Mouse (Mus musculus) liver, adult (tissue): ENCODE results near the gene Slc2a2.

Experiments
- GATA4 ChIP-seq: IDR thresholded peaks from 2 replicates; pipeline ENCODE4 v1.6.1; 2014; ENCODE audit warnings: mild to moderate bottlenecking, low read length; ENCODE audit not compliant: insufficient replicate concordance

Slc2a2 gene

DNA sequence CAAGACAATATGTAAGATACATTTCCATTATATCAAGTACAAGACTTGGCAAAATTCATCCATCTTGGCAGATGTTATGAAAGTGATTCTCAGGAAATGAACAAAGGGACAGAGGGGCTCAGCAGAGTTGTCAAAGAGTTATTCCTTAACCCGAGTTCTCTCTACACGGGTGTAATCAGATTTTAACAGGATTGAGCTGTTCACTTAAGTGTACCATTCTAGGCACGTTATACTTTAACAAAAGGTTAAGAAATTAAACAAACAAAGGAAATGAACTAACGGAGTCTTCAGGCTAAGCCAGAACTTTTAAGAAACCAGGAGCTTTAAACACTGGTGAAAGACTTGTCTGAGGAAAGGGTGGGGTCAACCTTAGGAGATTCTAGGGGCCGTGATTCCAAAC, 23.5 kb downstream of the Slc2a2 start:
- no peak for TF ChIP-seq GATA4

DNA sequence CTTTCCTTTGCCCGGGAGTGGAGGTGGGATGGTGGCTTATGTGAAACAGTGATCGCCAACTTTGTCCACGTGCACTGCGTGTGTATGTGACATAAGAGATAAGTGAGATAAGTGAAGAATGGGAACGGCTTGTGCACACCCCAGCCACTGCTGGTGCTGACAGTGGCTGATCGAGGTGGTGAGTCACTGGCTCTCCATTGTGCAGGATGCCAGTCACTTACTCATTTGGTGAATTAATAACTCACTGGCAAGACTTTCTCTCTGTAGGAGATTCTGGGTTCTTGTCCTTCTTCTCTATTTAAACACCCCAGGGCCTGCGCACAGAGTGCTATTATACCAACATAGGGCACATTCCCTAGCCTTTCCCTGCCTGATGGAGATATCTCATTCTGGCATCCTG, 24.1 kb downstream of the Slc2a2 start:
- TF ChIP-seq GATA4: peak; percentile 98

DNA sequence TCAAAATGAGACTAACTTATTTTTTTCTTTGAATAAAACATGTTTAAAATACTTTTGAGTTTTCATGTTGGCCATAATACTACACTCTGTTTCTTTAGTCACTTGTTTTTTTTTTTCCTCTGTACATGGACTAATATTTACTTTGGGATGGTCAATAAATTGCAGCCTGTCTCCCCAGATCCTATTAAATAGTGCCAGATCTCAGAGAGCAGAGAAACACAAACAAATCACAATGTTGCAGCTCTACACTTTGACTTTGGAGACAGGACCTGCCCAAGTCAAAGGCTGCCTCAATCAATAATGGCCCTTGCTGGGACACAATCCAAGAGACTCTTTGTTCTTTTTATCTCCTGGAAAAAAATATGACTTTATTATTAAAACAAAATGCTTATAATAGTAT, 24.8 kb downstream of the Slc2a2 start:
- no peak for TF ChIP-seq GATA4

DNA sequence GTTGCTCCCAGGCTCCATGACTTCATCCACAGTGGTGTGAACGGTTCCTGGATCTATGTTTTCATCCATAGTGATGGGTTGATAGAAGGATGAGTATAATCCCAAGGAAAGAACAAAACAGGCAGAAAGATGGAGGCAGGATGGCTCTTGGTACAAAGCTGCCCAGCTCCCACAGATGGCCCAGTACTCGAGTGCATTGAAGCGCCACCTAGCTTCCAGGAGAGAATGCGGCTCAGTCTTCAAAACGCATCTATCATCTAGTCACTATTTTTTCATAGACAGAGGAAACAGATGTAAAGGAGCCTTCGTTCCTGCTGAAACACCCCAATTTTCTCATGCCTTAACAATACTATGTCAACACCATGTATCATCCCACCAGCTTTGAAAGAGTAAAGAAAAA, 25.8 kb downstream of the Slc2a2 start:
- TF ChIP-seq GATA4: no peak

DNA sequence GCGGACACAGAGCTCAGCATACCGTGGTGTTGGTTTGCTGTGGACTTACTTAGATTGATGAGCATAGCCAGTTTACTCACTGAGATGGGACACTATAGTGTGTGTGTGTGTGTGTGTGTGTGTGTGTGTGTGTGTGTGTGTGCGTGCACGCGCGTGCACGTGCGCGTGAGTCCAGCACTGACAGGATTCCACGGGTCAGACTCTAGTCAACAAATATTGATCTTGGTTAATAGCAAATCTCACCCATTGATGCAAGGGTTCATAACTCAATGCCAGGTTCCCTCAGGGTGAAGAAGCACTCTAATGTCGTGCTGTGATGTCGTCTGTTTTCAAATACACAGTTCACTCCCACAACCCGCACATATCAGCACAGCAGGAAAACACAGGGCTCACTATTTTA, 27.5 kb downstream of the Slc2a2 start:
- peak; percentile 38; the same call in 1 of the 2 replicates for TF ChIP-seq GATA4

DNA sequence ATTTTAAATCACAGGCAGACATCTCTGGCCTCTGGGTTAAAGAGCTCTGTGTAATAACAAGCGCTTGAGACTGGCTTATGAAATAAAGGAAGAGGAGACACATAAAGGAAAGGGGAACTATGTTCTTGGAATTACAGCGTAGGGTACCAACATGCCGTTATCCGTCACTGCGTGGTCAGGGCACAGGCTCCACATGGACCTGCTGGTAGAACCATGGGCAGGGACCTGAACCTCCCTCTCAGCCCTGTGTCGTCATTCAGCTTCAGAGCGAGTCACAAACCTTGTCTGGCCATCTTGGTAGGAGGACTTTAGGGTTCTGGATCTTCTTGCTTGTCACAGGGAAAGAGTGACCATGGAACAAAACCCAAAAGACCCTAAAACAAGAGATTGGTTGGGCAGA, 28.7 kb downstream of the Slc2a2 start:
- no peak for TF ChIP-seq GATA4

DNA sequence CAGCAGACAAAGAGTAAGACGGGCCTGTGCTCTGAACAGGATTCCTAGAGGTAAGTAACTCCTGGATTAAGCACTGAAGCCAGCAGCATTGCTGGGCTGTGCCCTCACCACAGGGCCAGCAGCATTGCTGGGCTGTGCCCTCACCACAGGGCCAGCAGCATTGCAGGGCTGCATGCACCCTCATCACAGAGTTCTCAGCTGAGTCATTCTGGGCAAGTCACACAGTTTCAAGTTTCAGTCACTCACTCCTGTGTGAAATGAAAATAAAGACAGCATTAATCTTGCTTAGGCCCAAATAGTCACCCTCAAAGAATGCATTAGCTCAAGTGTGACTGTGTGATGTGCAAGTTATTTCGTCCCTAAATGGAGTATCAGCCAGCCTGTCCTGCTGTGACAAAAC, 37.0 kb downstream of the Slc2a2 start:
- no peak for TF ChIP-seq GATA4

DNA sequence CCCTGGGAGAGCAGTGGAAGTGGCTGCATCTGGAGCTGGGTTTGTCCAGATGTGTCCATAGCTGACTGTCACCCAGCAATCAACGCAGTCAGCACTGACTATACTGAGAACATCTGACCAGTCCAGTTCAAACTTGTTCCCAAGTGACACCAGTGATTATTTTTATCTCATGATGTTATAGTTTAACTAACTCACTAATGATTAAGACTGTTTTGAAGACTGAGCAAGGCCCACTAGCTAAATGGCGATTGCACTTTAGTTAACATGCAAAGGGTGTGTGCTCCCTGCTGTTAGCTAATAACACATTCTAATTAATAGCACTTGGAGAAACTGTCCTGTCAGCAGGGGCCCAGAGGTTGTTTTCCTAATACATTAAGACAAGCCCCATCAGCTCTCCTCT, 39.3 kb downstream of the Slc2a2 start:
- TF ChIP-seq GATA4: no peak

DNA sequence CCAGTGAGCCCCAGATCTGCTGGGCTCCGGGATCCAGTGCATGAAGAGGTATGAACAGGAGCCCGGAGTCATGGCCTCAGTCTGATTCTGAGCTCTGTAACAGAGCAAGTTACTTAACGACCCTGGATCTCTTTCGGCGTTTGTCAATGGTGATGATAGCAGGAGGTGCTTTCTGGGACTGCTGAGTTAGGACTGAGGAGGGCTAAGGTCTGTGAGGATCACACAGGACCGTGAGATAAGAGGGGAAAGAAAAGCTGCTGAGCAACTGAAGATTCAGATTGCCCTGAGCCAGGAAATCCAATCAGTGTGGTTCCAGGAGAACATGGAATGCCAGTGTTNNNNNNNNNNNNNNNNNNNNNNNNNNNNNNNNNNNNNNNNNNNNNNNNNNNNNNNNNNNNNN, 42.6 kb downstream of the Slc2a2 start:
- no peak for TF ChIP-seq GATA4

DNA sequence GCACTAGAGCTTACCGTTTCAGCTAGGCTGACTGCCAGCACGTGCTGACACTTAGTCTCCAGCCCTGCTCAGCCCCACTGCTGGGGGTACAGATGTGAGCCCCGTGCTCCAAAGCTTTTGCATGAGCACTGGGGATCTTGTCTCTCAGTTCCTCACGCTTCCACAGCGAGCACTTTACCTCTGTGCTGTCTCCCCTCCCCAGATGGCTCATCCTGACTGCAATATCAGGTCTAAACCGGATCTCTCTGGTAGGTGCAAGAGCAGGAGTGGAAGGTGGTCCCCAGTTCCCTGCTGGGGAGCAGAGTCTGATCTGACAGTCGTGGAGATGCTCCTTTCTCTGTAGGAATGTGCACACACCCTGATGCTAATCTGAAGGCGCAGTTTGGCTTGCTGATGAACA, 45.5 kb downstream of the Slc2a2 start:
- TF ChIP-seq GATA4: no peak

DNA sequence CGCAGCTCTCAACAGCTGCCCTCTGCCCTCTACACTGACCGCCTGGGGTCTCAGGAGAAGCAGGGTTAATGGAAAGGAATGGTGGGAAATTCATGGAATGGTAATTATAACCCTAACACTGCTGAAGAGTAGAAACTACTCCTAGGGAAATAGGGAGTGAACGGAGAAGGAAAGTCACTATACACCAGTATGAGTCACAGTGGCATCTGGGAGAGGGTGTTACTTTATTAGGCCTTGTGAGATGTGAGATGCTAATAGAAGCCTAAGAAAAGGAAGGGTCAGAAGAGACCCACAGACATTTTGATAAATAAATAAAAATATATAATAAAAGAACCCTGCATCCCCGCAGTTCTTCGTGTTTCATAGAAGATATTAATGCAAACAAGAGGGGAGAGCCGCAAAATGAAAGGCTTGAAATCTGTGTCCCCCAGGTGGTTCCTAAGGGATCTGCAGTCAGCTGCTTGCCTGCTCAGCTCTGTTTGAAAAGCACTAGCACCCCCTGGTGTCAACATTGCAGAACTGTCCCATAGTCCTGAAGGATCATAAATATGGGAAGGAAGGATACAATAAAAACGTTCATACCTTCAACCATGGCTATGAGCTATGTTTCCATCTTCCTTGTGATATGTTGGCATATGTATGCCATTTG, 48.3 kb downstream of the Slc2a2 start:
- TF ChIP-seq GATA4: no peak

DNA sequence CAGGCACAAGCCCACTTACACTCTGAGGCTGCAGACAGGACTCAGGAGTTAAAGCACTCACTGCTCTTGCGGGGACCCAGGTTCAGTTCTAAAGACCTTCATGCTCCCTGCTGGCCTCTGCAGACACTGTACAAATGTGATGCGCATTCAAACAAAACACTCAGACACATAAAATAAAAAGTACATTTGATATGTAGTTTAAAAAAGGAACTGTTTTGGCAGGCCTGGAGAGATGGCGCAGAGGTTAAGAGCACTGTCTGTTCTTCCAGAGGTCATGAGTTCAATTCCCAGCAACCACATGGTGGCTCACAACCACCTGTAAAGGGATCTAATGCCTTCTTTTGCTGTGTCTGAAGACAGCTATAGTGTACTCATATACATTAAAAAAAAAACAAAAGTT, 50.4 kb downstream of the Slc2a2 start:
- no peak for TF ChIP-seq GATA4

DNA sequence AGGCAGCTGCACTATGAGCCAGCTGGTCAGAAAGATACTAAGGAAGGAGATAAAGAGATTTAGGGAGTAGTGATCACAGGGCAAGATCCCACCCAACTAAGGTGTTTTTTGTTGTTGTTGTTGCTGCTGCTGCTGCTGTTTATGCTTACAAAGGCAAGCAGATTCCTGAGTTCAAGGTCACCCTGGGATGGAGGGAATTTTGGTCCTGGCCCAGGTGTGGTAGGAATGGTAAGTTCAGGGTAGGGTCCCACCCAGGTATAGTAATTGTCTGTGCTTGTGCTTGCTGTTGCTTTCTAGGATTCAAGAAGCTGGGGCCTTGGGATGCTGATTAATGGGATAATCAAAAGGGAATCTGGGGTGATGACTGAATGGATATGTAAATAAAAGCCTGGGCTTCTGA, 51.3 kb downstream of the Slc2a2 start:
- TF ChIP-seq GATA4: no peak

DNA sequence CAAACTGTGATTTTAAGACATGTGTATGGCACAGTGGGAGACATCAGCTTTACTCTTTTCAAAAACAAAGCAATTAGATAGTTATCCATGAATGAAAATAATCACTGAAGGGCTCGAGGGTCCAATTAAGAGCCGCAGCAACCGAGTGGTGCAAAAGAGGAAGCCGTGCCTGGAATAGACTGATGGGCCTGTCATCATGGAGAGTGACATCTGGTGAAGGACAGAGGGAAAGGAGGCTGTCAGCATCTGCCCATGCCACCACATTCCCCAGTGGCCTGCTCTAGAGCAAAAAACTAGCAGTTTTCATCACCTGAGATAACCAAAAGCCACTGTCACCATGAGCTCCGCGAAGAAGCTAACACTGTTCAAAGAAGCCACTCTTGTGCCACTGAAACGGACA, 57.8 kb downstream of the Slc2a2 start:
- TF ChIP-seq GATA4: no peak

DNA sequence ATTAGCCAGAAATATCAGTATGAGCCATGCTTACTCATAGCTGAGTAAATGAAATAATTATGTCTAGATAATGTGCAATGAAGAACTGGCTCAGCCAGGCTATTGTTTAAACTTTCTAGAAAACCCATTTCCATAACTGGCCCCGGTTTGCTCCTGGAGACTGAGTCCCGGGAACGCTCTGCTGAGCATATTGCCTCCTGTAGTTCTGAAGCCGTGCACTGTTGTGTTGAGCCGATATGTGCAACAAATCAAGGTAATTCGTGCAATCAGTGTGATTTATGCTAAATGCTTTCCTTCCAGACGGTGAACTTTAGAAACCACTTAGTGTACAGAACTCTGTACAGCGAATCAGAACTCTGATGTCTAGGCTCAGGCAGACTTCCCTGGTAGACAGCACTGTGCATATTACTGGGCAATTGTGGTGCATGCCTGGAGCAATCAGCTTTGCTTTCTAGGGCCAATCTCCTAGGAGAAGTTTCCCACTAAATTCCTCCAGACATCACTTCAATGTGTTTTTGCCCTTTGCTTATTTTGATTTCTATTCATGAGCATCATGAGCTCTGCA, 63.6 kb downstream of the Slc2a2 start:
- TF ChIP-seq GATA4: no peak

DNA sequence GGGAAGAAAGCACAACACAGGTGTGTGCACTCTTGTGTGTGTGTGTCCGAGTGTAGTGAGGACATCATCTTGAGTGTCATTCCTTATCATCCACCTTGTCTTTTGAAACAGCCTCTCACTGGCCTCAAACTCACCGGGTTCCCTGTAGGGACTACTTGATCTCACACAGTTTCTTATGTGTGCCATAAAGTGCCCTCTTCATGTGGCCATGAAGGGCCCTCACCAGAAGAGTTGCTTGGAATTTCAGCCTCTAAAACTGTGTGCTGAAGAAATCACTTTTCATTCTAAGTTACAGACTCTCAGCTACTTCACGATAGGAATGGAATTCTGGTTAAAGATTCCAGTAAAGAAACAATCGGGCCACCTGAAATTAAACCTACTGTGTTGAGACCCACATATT, 69.2 kb downstream of the Slc2a2 start:
- no peak for TF ChIP-seq GATA4

DNA sequence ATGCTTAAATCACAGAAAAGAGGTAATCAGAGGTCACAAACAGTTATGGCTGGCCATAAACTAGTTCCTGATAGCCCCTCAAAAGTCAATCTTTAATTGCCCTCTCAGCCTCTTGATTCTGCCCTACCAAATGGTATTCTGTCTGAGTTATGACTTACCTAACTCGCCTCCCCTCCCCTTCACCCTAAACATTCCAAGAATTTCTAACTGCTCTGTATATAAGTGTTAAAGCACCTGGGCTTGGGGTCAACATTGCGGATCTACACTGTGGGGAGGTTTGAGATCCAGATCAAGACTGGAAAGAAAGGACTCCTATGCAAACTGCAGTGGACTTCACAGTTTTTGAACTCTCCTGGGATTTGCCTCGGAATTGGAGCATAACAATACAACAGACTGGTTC, 70.5 kb downstream of the Slc2a2 start:
- TF ChIP-seq GATA4: no peak
